Mouse (Mus musculus): ENCODE measurements around the gene Sp3. TPM values are rescaled to one million over a fixed set of nuclear protein-coding genes. Genes with fewer than 3 reads are reported as not detected.
A peak's percentile ranks its signal among the peaks of the same experiment; 100 is the strongest.
"Not testable (repeated sequence)": the region's sequence is repeated elsewhere in the genome, so short reads cannot be mapped to it uniquely, and the experiment has no call there.

Sp3 gene
- total and polyA plus RNA-seq, 3 experiments: 27.8 to 299 (median 34.9) TPM

DNA sequence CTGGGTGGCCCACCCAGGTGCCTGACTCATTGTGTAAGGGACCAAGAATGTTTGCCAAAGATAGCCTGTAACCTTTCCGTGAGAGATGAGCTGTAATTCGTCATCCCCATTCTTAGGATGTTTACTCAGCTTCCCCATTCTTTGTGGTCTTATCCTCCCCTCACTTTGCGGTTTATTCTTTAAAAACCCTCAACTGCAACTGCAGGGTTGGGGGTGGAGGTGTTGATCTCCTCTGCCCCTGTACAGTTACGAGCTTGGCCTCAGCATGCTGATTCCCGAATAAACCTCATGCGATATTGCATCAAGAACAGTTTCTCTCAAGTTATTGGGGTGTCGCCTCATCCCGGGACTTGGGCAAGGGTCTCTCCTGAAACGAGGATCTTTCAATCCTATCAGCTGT lies 8.7 kb upstream of the Sp3 start:
- H3K4me3 ChIP-seq (ENCODE audit: control insufficient read depth in 1 of 2, insufficient read depth in 1 of 2, low read depth in 2 of 2, low read length in 2 of 2); H3K9ac ChIP-seq (ENCODE audit: control insufficient read depth, low read depth, low read length, poor library complexity, severe bottlenecking); H3K9me3 ChIP-seq (replicated peaks; ENCODE audit: insufficient read depth, low read length); H3K79me2 ChIP-seq (ENCODE audit: control insufficient read depth, insufficient read depth, low read length, poor library complexity); H3K27me3 ChIP-seq (ENCODE audit: control insufficient read depth in 1 of 2, insufficient read depth in 2 of 2, low read length in 2 of 2); H3K4me1 ChIP-seq (ENCODE audit: control insufficient read depth in 1 of 2, insufficient read depth in 2 of 2, low read length in 2 of 2); H3K36me3 ChIP-seq (ENCODE audit: control insufficient read depth in 1 of 2, insufficient read depth in 2 of 2, low read length in 2 of 2): not testable (repeated sequence)
- DNase-seq (ENCODE audit: low read depth, low spot score): peak; percentile 55
- TF ChIP-seq TAL1 (IDR thresholded peaks at IDR 0.05; ENCODE audit: low read length) (peak; percentile 43), ETS1 (IDR thresholded peaks at IDR 0.05; ENCODE audit: low read depth, low read length) (peak; percentile 46; the same call in 1 of the 2 replicates), TCF12 (IDR thresholded peaks at IDR 0.05; ENCODE audit: low read depth, low read length) (0 out of 2 replicates have a peak, but pooled peaks have one; percentile 10), EP300 (IDR thresholded peaks at IDR 0.05; ENCODE audit: low read depth in 1 of 2, low read length in 2 of 2) (peak; percentile 36 to 55; a peak in 2 of 4 replicates)
- H3K27ac ChIP-seq (ENCODE audit: control insufficient read depth, low read depth, low read length): peak overlapping the region; percentile 55; the same call in 1 of the 2 replicates

DNA sequence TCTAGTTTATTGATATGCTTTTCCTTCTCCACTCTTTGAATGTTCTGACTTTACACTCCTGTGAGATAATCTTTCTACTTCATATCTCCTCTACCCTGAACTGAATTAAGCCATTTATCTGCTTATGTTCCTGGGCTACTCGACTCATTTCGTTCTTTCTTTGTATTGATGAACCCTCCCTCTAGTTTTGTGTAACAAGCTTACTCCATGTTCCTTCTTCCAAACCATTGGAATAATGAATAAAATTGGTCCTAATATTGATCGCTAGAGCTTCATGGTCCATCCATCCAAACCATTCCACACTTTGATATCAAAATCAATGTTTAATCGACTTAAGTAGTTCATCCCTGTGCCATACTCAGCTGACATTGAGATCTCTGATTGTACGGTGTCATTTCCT lies 6.4 kb upstream of the Sp3 start, which contains the start of gene Gm11084:
Gm11084 (minus strand) TSS at position 101 of the 400 bp plus-strand sequence.
- no peak within 1 kb of the TSS for H3K4me3 ChIP-seq (ENCODE audit: control insufficient read depth in 1 of 2, insufficient read depth in 1 of 2, low read depth in 2 of 2, low read length in 2 of 2)
- no peak for TF ChIP-seq MAFK (IDR thresholded peaks at IDR 0.05; ENCODE audit: borderline replicate concordance, low read depth, low read length)
- no peak for TF ChIP-seq POLR2A (IDR thresholded peaks at IDR 0.05; ENCODE audit: control insufficient read depth in 1 of 2, insufficient read depth in 1 of 2, low read depth in 1 of 2, low read length in 2 of 2, poor library complexity in 1 of 2)
- TF ChIP-seq POLR2AphosphoS2 (IDR thresholded peaks at IDR 0.05; ENCODE audit: low read length): no peak
- no peak for TF ChIP-seq RCOR1 (IDR thresholded peaks at IDR 0.05; ENCODE audit: low read depth, low read length)
- no peak for TF ChIP-seq CHD1 (IDR thresholded peaks at IDR 0.05; ENCODE audit: low read depth, low read length)
- TF ChIP-seq GATA1 (IDR thresholded peaks at IDR 0.05; ENCODE audit: low read depth, low read length): no peak
- TF ChIP-seq SMC3 (IDR thresholded peaks at IDR 0.05; ENCODE audit: low read depth, low read length): no peak
- no peak for TF ChIP-seq TAL1 (IDR thresholded peaks at IDR 0.05; ENCODE audit: low read length)
- no peak for TF ChIP-seq ZKSCAN1 (IDR thresholded peaks at IDR 0.05; ENCODE audit: low read depth, low read length)
- TF ChIP-seq TBP (IDR thresholded peaks at IDR 0.05; ENCODE audit: low read depth, low read length): no peak
- TF ChIP-seq ZC3H11A (IDR thresholded peaks at IDR 0.05; ENCODE audit: low read depth, low read length): no peak
- TF ChIP-seq POLR2AphosphoS5 (IDR thresholded peaks at IDR 0.05; ENCODE audit: borderline replicate concordance, low read depth, low read length): no peak
- TF ChIP-seq NELFE (IDR thresholded peaks at IDR 0.05; ENCODE audit: low read depth, low read length): no peak
- no peak for TF ChIP-seq ZNF384 (IDR thresholded peaks at IDR 0.05; ENCODE audit: low read depth, low read length)
- no peak for TF ChIP-seq MYC (IDR thresholded peaks at IDR 0.05; ENCODE audit: low read depth, low read length)
- no peak for TF ChIP-seq BHLHE40 (IDR thresholded peaks at IDR 0.05; ENCODE audit: borderline replicate concordance, low read depth, low read length)
- no peak for DNase-seq (ENCODE audit: low read depth, low spot score)
- peaks cover 0 to 13% of the 10 kb centered on the region in 2 experiments; a peak in 2 of 4 replicates for H3K36me3 ChIP-seq (ENCODE audit: control insufficient read depth in 1 of 2, insufficient read depth in 2 of 2, low read length in 2 of 2)
- no peaks in the 10 kb centered on the region for H3K27me3 ChIP-seq (ENCODE audit: control insufficient read depth in 1 of 2, insufficient read depth in 2 of 2, low read length in 2 of 2)
- H3K79me2 ChIP-seq (ENCODE audit: control insufficient read depth, insufficient read depth, low read length, poor library complexity): no peaks in the 10 kb centered on the region
- H3K4me1 ChIP-seq (ENCODE audit: control insufficient read depth in 1 of 2, insufficient read depth in 2 of 2, low read length in 2 of 2): peaks cover 4 to 6% of the 10 kb centered on the region in 2 experiments
- no peak within 1 kb of the TSS for H3K27ac ChIP-seq (ENCODE audit: control insufficient read depth, low read depth, low read length)
- no peaks in the 10 kb centered on the region for H3K9me3 ChIP-seq (replicated peaks; ENCODE audit: insufficient read depth, low read length)
- H3K9ac ChIP-seq (ENCODE audit: control insufficient read depth, low read depth, low read length, poor library complexity, severe bottlenecking): no peak within 1 kb of the TSS
